Mouse (Mus musculus): ENCODE data around the gene Akap1. TPM values are rescaled to one million over a fixed set of nuclear protein-coding genes. Genes with fewer than 3 reads are reported as not detected.

The Akap1 gene
- polyA plus RNA-seq, 1 experiment from 2014 or later = 34.1 TPM

- no peak overlapping the region for H3K9ac ChIP-seq
- H3K4me3 ChIP-seq = no peak overlapping the region
- peaks cover 12% of the 10 kb centered on the region for H3K4me1 ChIP-seq (replicated peaks)
- WGBS = 40% methylated on average over 7 of the region's 7 CpGs
- no peak for ATAC-seq (ENCODE audit: insufficient number of reproducible peaks, low FRiP score)
- no peaks in the 10 kb centered on the region for H3K9me3 ChIP-seq (replicated peaks)
- H3K36me3 ChIP-seq = peaks cover 14% of the 10 kb centered on the region
- H3K27me3 ChIP-seq (replicated peaks) = no peaks in the 10 kb centered on the region
- H3K4me2 ChIP-seq = no peak overlapping the region
- H3K27ac ChIP-seq (ENCODE audit: poor library complexity, severe bottlenecking) = no peak overlapping the region
Observed at GRCm38 (mm10) chr11:88825909-88826308, 38.5 kb downstream of the Akap1 start.

DNA sequence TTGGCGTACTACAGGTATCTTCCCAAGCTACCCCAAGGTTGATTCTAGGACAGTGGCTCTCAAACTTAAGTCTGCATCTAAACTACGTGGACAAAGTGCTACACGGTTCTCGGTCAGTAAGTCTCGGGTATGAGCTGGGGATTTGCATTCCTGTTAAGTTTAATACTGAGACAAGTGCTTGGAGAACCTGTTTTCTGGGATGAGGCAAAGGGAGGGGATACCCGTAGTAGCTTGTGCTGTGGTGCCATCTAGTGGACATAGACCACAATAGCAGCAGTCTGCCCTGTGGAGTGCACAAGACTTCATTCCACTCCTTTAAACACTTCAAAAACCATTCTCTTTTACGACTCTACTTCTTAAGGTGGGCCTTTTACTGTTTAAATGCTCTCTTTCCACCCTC, 41.4 kb downstream of the Akap1 start:
- no peak overlapping the region for H3K27ac ChIP-seq (ENCODE audit: poor library complexity, severe bottlenecking)
- ATAC-seq (ENCODE audit: insufficient number of reproducible peaks, low FRiP score) = no peak; the same call in 1 of the 2 replicates
- 0 out of 2 replicates have a peak overlapping the region, but pooled peaks have one; percentile 46 for H3K9ac ChIP-seq
- no peaks in the 10 kb centered on the region for H3K27me3 ChIP-seq (replicated peaks)
- H3K4me1 ChIP-seq (replicated peaks) = peaks cover 20% of the 10 kb centered on the region
- H3K9me3 ChIP-seq (replicated peaks) = no peaks in the 10 kb centered on the region
- no peaks in the 10 kb centered on the region for H3K36me3 ChIP-seq
- peak overlapping the region; percentile 62 for H3K4me2 ChIP-seq
- peak overlapping the region; percentile 18 for H3K4me3 ChIP-seq
- WGBS = 5% methylated on average over 7 of the region's 7 CpGs

GRCm38 (mm10) chr11:88822526-88822925, 41.9 kb downstream of the Akap1 start:
- 0 out of 2 replicates have a peak overlapping the region, but pooled peaks have one; percentile 46 for H3K9ac ChIP-seq
- 32% methylated on average over 5 of the region's 5 CpGs for WGBS
- ATAC-seq (ENCODE audit: insufficient number of reproducible peaks, low FRiP score) = no peak
- no peak overlapping the region for H3K27ac ChIP-seq (ENCODE audit: poor library complexity, severe bottlenecking)
- H3K4me1 ChIP-seq (replicated peaks) = peaks cover 20% of the 10 kb centered on the region
- H3K27me3 ChIP-seq (replicated peaks) = no peaks in the 10 kb centered on the region
- peak overlapping the region; percentile 18 for H3K4me3 ChIP-seq
- peak overlapping the region; percentile 62 for H3K4me2 ChIP-seq
- no peaks in the 10 kb centered on the region for H3K9me3 ChIP-seq (replicated peaks)
- H3K36me3 ChIP-seq = no peaks in the 10 kb centered on the region

GRCm38 (mm10) chr11:88820742-88821576, 43.4 kb downstream of the Akap1 start:
- Histone ChIP-seq H3K4me2 (peak overlapping the region; percentile 58), H3K9ac (peak overlapping the region; percentile 46), H3K4me3 (peak overlapping the region; percentile 26), H3K27ac (ENCODE audit: poor library complexity, severe bottlenecking) (peak overlapping the region; percentile 68), H3K9me3 (replicated peaks) (no peaks in the 10 kb centered on the region), H3K36me3 (no peaks in the 10 kb centered on the region), H3K27me3 (replicated peaks) (no peaks in the 10 kb centered on the region), H3K4me1 (replicated peaks) (peaks cover 20% of the 10 kb centered on the region)
- ATAC-seq (ENCODE audit: insufficient number of reproducible peaks, low FRiP score) = peak; percentile 63
- 6% methylated on average over 24 of the region's 24 CpGs for WGBS

- ATAC-seq (ENCODE audit: insufficient number of reproducible peaks, low FRiP score) = no peak
- peak overlapping the region; percentile 58 for H3K4me2 ChIP-seq
- H3K9ac ChIP-seq = 0 out of 2 replicates have a peak overlapping the region, but pooled peaks have one; percentile 12
- H3K9me3 ChIP-seq (replicated peaks) = no peaks in the 10 kb centered on the region
- peaks cover 20% of the 10 kb centered on the region for H3K4me1 ChIP-seq (replicated peaks)
- H3K27ac ChIP-seq (ENCODE audit: poor library complexity, severe bottlenecking) = peak overlapping the region; percentile 68; the same call in 1 of the 2 replicates
- H3K27me3 ChIP-seq (replicated peaks) = no peaks in the 10 kb centered on the region
- 0 out of 2 replicates have a peak overlapping the region, but pooled peaks have one; percentile 26 for H3K4me3 ChIP-seq
- WGBS = 34% methylated on average over 5 of the region's 6 CpGs
- no peaks in the 10 kb centered on the region for H3K36me3 ChIP-seq
Observed at GRCm38 (mm10) chr11:88820253-88820652, 44.1 kb downstream of the Akap1 start.

- H3K27me3 ChIP-seq (replicated peaks) = no peaks in the 10 kb centered on the region
- no peaks in the 10 kb centered on the region for H3K9me3 ChIP-seq (replicated peaks)
- H3K9ac ChIP-seq = no peak overlapping the region
- H3K4me1 ChIP-seq (replicated peaks) = peaks cover 18% of the 10 kb centered on the region
- 69% methylated on average over 5 of the region's 5 CpGs for WGBS
- no peak overlapping the region for H3K4me2 ChIP-seq
- H3K36me3 ChIP-seq = no peaks in the 10 kb centered on the region
- no peak for ATAC-seq (ENCODE audit: insufficient number of reproducible peaks, low FRiP score)
- H3K4me3 ChIP-seq = no peak overlapping the region
- H3K27ac ChIP-seq (ENCODE audit: poor library complexity, severe bottlenecking) = no peak overlapping the region
Observed at GRCm38 (mm10) chr11:88817061-88817460, 47.3 kb downstream of the Akap1 start.

GRCm38 (mm10) chr11:88803231-88804010, 61.0 kb downstream of the Akap1 start:
- 48% methylated on average over 31 of the region's 31 CpGs for WGBS
- Histone ChIP-seq H3K27me3 (replicated peaks) (no peaks in the 10 kb centered on the region), H3K27ac (ENCODE audit: poor library complexity, severe bottlenecking) (no peak overlapping the region), H3K4me2 (peak overlapping the region; percentile 60), H3K4me3 (peak overlapping the region; percentile 27), H3K9me3 (replicated peaks) (no peaks in the 10 kb centered on the region; the same call in 1 of the 2 replicates), H3K36me3 (no peaks in the 10 kb centered on the region), H3K9ac (peak overlapping the region; percentile 23; the same call in 1 of the 2 replicates), H3K4me1 (replicated peaks) (peaks cover 17% of the 10 kb centered on the region)
- ATAC-seq (ENCODE audit: insufficient number of reproducible peaks, low FRiP score) = no peak

DNA sequence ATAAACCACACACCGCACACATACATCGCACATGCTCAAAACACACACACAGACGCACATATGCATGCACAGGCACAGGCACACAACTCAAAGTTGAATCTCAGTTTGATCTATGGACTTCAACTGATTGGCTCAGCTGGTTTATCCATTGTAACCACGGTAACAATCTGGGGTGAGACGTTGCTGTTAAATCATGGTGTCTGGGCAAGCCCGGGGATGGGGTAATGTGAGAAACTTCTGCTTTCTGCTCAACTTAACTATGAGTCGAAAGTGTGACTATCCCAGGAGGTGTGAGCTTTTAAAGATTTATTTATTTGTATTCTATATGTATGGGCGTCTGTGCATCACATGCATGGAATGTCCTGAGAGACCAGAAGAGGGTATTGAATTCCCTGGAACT, 68.2 kb downstream of the Akap1 start:
- 81% methylated on average over 8 of the region's 8 CpGs for WGBS
- Histone ChIP-seq H3K4me3 (no peak overlapping the region), H3K9ac (no peak overlapping the region), H3K4me2 (no peak overlapping the region), H3K36me3 (no peaks in the 10 kb centered on the region), H3K4me1 (replicated peaks) (peaks cover 5% of the 10 kb centered on the region; the same call in 1 of the 2 replicates), H3K27ac (ENCODE audit: poor library complexity, severe bottlenecking) (no peak overlapping the region), H3K27me3 (replicated peaks) (no peaks in the 10 kb centered on the region), H3K9me3 (replicated peaks) (peaks cover 3% of the 10 kb centered on the region; the same call in 1 of the 2 replicates)
- no peak for ATAC-seq (ENCODE audit: insufficient number of reproducible peaks, low FRiP score)

- 75% methylated on average over 2 of the region's 2 CpGs for WGBS
- Histone ChIP-seq H3K4me3 (no peak overlapping the region), H3K27me3 (replicated peaks) (no peaks in the 10 kb centered on the region), H3K4me1 (replicated peaks) (no peaks in the 10 kb centered on the region), H3K4me2 (no peak overlapping the region), H3K36me3 (no peaks in the 10 kb centered on the region), H3K27ac (ENCODE audit: poor library complexity, severe bottlenecking) (no peak overlapping the region), H3K9ac (no peak overlapping the region), H3K9me3 (replicated peaks) (no peaks in the 10 kb centered on the region)
- ATAC-seq (ENCODE audit: insufficient number of reproducible peaks, low FRiP score) = no peak
Observed at GRCm38 (mm10) chr11:88789893-88790292, 74.5 kb downstream of the Akap1 start.

DNA sequence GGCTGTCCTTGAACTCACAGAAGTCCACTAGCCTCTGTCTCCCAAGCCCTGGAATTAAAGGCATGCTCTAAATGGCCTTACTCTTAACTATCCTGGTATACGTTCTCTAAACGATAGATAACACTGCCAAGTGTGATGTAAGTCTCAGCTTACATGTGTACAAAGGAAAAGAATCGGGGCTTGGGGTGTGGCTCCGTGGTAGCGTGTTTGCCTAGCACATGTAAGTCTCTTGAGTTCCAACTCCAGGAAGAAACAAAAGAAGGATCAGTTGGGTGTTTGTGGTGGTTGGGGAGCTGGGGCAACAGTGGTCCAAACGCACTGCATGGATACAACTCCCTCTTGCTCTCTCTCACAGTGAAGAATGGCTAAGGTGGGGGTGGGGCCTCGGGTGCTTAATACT, 77.6 kb downstream of the Akap1 start:
- Histone ChIP-seq H3K4me3 (no peak overlapping the region), H3K36me3 (no peaks in the 10 kb centered on the region), H3K4me1 (replicated peaks) (no peaks in the 10 kb centered on the region), H3K9me3 (replicated peaks) (no peaks in the 10 kb centered on the region), H3K4me2 (no peak overlapping the region), H3K9ac (no peak overlapping the region), H3K27ac (ENCODE audit: poor library complexity, severe bottlenecking) (no peak overlapping the region), H3K27me3 (replicated peaks) (no peaks in the 10 kb centered on the region)
- WGBS = 75% methylated on average over 7 of the region's 7 CpGs
- ATAC-seq (ENCODE audit: insufficient number of reproducible peaks, low FRiP score) = no peak

- Histone ChIP-seq H3K4me1 (replicated peaks) (no peaks in the 10 kb centered on the region), H3K4me3 (no peak overlapping the region), H3K4me2 (no peak overlapping the region), H3K27ac (ENCODE audit: poor library complexity, severe bottlenecking) (no peak overlapping the region), H3K9me3 (replicated peaks) (no peaks in the 10 kb centered on the region), H3K9ac (no peak overlapping the region), H3K27me3 (replicated peaks) (no peaks in the 10 kb centered on the region), H3K36me3 (no peaks in the 10 kb centered on the region)
- ATAC-seq (ENCODE audit: insufficient number of reproducible peaks, low FRiP score) = no peak
- 53% methylated on average over 4 of the region's 4 CpGs for WGBS
Observed at GRCm38 (mm10) chr11:88783525-88783924, 80.9 kb downstream of the Akap1 start.
